Comparison of ENCODE assay signal across 8 mouse cellular contexts in genomic region chrX:51680428-51681169, GRCm38 (mm10). TPM values are rescaled to one million over a fixed set of nuclear protein-coding genes. Genes with fewer than 3 reads are reported as not detected.
A peak's percentile ranks its signal among the peaks of the same experiment; 100 is the strongest.
DNase-seq lines count a peak whose midpoint lies in the region; ATAC-seq and TF ChIP-seq lines count a peak whose summit lies in the region.

No protein-coding gene starts in this region.

- H3K9ac ChIP-seq in embryonic facial prominence, embryonic 11.5 days (replicated peaks; ENCODE audit: low read length): peak overlapping the region; percentile 68
- peak overlapping the region; percentile 37 for H3K9ac ChIP-seq in heart, embryonic 16.5 days (ENCODE audit: low read length)
- no peak overlapping the region for H3K9ac ChIP-seq in liver, postnatal 0 days (replicated peaks)

- no peaks in the 10 kb centered on the region for H3K36me3 ChIP-seq in embryonic facial prominence, embryonic 11.5 days (replicated peaks; ENCODE audit: control insufficient read depth, insufficient read depth, low read depth, low read length)
- H3K36me3 ChIP-seq in heart, embryonic 16.5 days (ENCODE audit: control insufficient read depth, insufficient read depth): no peaks in the 10 kb centered on the region
- H3K36me3 ChIP-seq in liver, postnatal 0 days (replicated peaks; ENCODE audit: insufficient read depth, low read length): no peaks in the 10 kb centered on the region

- H3K4me2 ChIP-seq in embryonic facial prominence, embryonic 11.5 days (ENCODE audit: low read depth, low read length): peak overlapping the region; percentile 62
- peak overlapping the region; percentile 64 for H3K4me2 ChIP-seq in heart, embryonic 16.5 days (ENCODE audit: low read depth, low read length)
- peak overlapping the region; percentile 55 for H3K4me2 ChIP-seq in liver, postnatal 0 days (ENCODE audit: low read depth, low read length)

- whole genome bisulfite sequencing in embryonic facial prominence, embryonic 11.5 days: 23% methylated on average over 51 of the region's 70 CpGs
- 13% methylated on average over 57 of the region's 70 CpGs for WGBS in heart, embryonic 16.5 days
- 21% methylated on average over 48 of the region's 70 CpGs for WGBS in liver, postnatal 0 days (ENCODE audit: insufficient replicate concordance)

- peak; percentile 75 for ATAC-seq in embryonic facial prominence, embryonic 11.5 days (replicated peaks; ENCODE audit: insufficient number of reproducible peaks, low FRiP score, low TSS enrichment, low read depth)
- peak; percentile 65 for ATAC-seq in heart, embryonic 16.5 days (replicated peaks; ENCODE audit: extremely low read depth, insufficient read depth, low FRiP score)
- no peak for ATAC-seq in liver, postnatal 0 days

- peak; percentile 5 for DNase-seq in CD4-positive helper T cell, adult 2 months (ENCODE audit: low read depth, low spot score)
- peak; percentile 30 for DNase-seq in ZHBTc4 (ENCODE audit: low read depth, low spot score)
- DNase-seq in embryonic facial prominence, embryonic 11.5 days (ENCODE audit: low spot score): peak; percentile 60
- peak; percentile 24 for DNase-seq in kidney, postnatal 14 days
- DNase-seq in liver, postnatal 0 days: peak; percentile 13
- DNase-seq in right cerebral cortex, postnatal 10 days (ENCODE audit: low spot score in 2 of 2): peak; percentile 28 to 67
- DNase-seq in natural killer cell, adult 2 months (ENCODE audit: low spot score in 2 of 2): no peak

- H3K27ac ChIP-seq in embryonic facial prominence, embryonic 11.5 days (replicated peaks; ENCODE audit: low read depth, low read length): no peak overlapping the region
- H3K27ac ChIP-seq in heart, embryonic 16.5 days (ENCODE audit: low read length): no peak overlapping the region
- H3K27ac ChIP-seq in liver, postnatal 0 days (ENCODE audit: low read depth): no peak overlapping the region

- no peaks in the 10 kb centered on the region for H3K4me1 ChIP-seq in embryonic facial prominence, embryonic 11.5 days (ENCODE audit: control insufficient read depth, insufficient read depth, low read length)
- no peaks in the 10 kb centered on the region for H3K4me1 ChIP-seq in heart, embryonic 16.5 days (ENCODE audit: control insufficient read depth, insufficient read depth, low read length)
- peaks cover 4% of the 10 kb centered on the region; the same call in 1 of the 2 replicates for H3K4me1 ChIP-seq in liver, postnatal 0 days (ENCODE audit: insufficient read depth)

- no peak for TF ChIP-seq CTCF in liver, postnatal 0 days (IDR thresholded peaks at IDR 0.05; ENCODE audit: low read depth)

- H3K27me3 ChIP-seq in embryonic facial prominence, embryonic 11.5 days (ENCODE audit: control insufficient read depth, insufficient read depth, low read length): no peaks in the 10 kb centered on the region; the same call in 1 of the 2 replicates
- H3K27me3 ChIP-seq in heart, embryonic 16.5 days (ENCODE audit: control insufficient read depth, insufficient read depth, low read length): peaks cover 34% of the 10 kb centered on the region
- H3K27me3 ChIP-seq in liver, postnatal 0 days (ENCODE audit: insufficient read depth, low read length): peaks cover 46% of the 10 kb centered on the region

- TF ChIP-seq EP300 in liver, postnatal 0 days (IDR thresholded peaks at IDR 0.05; ENCODE audit: low read depth): no peak

- H3K9me3 ChIP-seq in embryonic facial prominence, embryonic 11.5 days (replicated peaks; ENCODE audit: control insufficient read depth, low read length): no peaks in the 10 kb centered on the region
- H3K9me3 ChIP-seq in heart, embryonic 16.5 days (replicated peaks; ENCODE audit: control insufficient read depth, low read length): no peaks in the 10 kb centered on the region
- no peaks in the 10 kb centered on the region for H3K9me3 ChIP-seq in liver, postnatal 0 days (ENCODE audit: low read length)

- peak overlapping the region; percentile 47 for H3K4me3 ChIP-seq in embryonic facial prominence, embryonic 11.5 days (ENCODE audit: low read depth, low read length)
- H3K4me3 ChIP-seq in heart, embryonic 16.5 days (ENCODE audit: low read length): peak overlapping the region; percentile 56
- H3K4me3 ChIP-seq in liver, postnatal 0 days (ENCODE audit: low read depth, low read length): peak overlapping the region; percentile 33

RNA-seq across cellular contexts. Expression of gene Hs6st2, which starts 1.1 kb away (rescaled TPM):
- 25.3 and 27.0 TPM in 2 replicates for polyA plus RNA-seq in embryonic facial prominence, embryonic 11.5 days (2014; fragmentation: Nextera tagmentation; extraction: Ambion mirVana)
- 7.7 and 7.9 TPM in 2 replicates for polyA plus RNA-seq in heart, embryonic 16.5 days (2015; fragmentation: Nextera tagmentation; extraction: Ambion mirVana)
- 0.17 and 0.27 TPM in 2 replicates for polyA plus RNA-seq in liver, postnatal 0 days (2015; fragmentation: Nextera tagmentation; extraction: Ambion mirVana)

Comparison
In these comparisons a context has a peak if more than half of its experiments do, and no peak if none do; other contexts are left out.
1. DNase-seq: peak in CD4-positive helper T cell, adult 2 months (single experiment), ZHBTc4 (single experiment), embryonic facial prominence, embryonic 11.5 days (single experiment), kidney, postnatal 14 days (single experiment), liver, postnatal 0 days (single experiment) and right cerebral cortex, postnatal 10 days (2 of 2); none in natural killer cell, adult 2 months (0 of 2).
2. Peak in every context shown above with its lines, with median percentiles within 50 percentile points of each other: H3K4me2 ChIP-seq and H3K4me3 ChIP-seq.